Mouse (Mus musculus) MEL (cell line): ENCODE measurements around the gene Igfbp1. TPM values are rescaled to one million over a fixed set of nuclear protein-coding genes. Genes with fewer than 3 reads are reported as not detected.

Experiments used
- DNase-seq: peaks from one replicate; pipeline ENCODE4 v3.0.0; 2011; ENCODE audit warnings: low read depth, low spot score
- H3K27ac ChIP-seq: 2 replicates; pipeline ENCODE4 v1.5.1; 2012; ENCODE audit warnings: low read depth, mild to moderate bottlenecking, control low read depth, low read length, moderate library complexity; ENCODE audit not compliant: control insufficient read depth
- H3K27me3 ChIP-seq, 2 experiments: fragments of 150-350 bp in 1 of 2; sonication (generic) in 1 of 2; 2 replicates each; pipeline ENCODE4 v1.6.1; 2012; ENCODE audit warnings: low read length in 2 of 2, mild to moderate bottlenecking in 2 of 2, improper control_type of control experiment in 1 of 2, moderate library complexity in 1 of 2; ENCODE audit not compliant: insufficient read depth in 2 of 2, control insufficient read depth in 1 of 2
- H3K36me3 ChIP-seq, 2 experiments: 2 replicates each; pipeline ENCODE4 v1.6.1; 2012 to 2014; ENCODE audit warnings: low read length in 2 of 2, improper control_type of control experiment in 1 of 2, inconsistent platforms in 1 of 2, mild to moderate bottlenecking in 1 of 2; ENCODE audit not compliant: insufficient read depth in 2 of 2, control insufficient read depth in 1 of 2
- H3K4me1 ChIP-seq, 2 experiments: fragments of 150-350 bp in 1 of 2; sonication (generic) in 1 of 2; 2 replicates each; pipeline ENCODE4 v1.6.1; 2012; ENCODE audit warnings: low read length in 2 of 2, improper control_type of control experiment in 1 of 2, mild to moderate bottlenecking in 1 of 2; ENCODE audit not compliant: insufficient read depth in 2 of 2, control insufficient read depth in 1 of 2
- H3K4me3 ChIP-seq, 2 experiments: fragments of 150-350 bp in 1 of 2; sonication (generic) in 1 of 2; 2 replicates each; pipeline ENCODE4 v1.5.1; 2012; ENCODE audit warnings: low read depth in 2 of 2, low read length in 2 of 2, mild to moderate bottlenecking in 2 of 2, moderate library complexity in 2 of 2, control low read depth in 1 of 2, improper control_type of control experiment in 1 of 2; ENCODE audit not compliant: control insufficient read depth in 1 of 2, insufficient read depth in 1 of 2
- H3K79me2 ChIP-seq: 2 replicates; pipeline ENCODE4 v1.6.1; 2012; ENCODE audit warnings: mild to moderate bottlenecking, low read length, moderate library complexity; ENCODE audit not compliant: control insufficient read depth, poor library complexity, insufficient read depth
- H3K9ac ChIP-seq: 2 replicates; pipeline ENCODE4 v1.6.1; 2012; ENCODE audit warnings: low read depth, mild to moderate bottlenecking, control low read depth, low read length, moderate library complexity; ENCODE audit not compliant: control insufficient read depth, poor library complexity, severe bottlenecking
- H3K9me3 ChIP-seq: fragments of 150-350 bp; sonication (generic); replicated peaks from 2 replicates; pipeline ENCODE4 v1.6.1; 2012; ENCODE audit warnings: mild to moderate bottlenecking, low read length, improper control_type of control experiment, moderate library complexity; ENCODE audit not compliant: insufficient read depth
- CHD1 ChIP-seq: IDR thresholded peaks from 2 replicates; pipeline ENCODE4 v1.6.1; 2012; ENCODE audit warnings: low read depth, mild to moderate bottlenecking, inconsistent platforms, low read length, improper control_type of control experiment
- CTCF ChIP-seq, 3 experiments: IDR thresholded peaks in 2 of 3; conservative IDR thresholded peaks in 1 of 3; 2 replicates each; pipeline ENCODE4 v1.5.1; 2011 to 2012; ENCODE audit warnings: low read length in 3 of 3, low read depth in 2 of 3, mild to moderate bottlenecking in 2 of 3, improper control_type of control experiment in 1 of 3, inconsistent platforms in 1 of 3, mixed read lengths in 1 of 3, moderate library complexity in 1 of 3; ENCODE audit not compliant: control insufficient read depth in 1 of 3, insufficient read depth in 1 of 3, poor library complexity in 1 of 3, severe bottlenecking in 1 of 3
- ELF1 ChIP-seq: IDR thresholded peaks from 2 replicates; pipeline ENCODE4 v1.6.1; 2014; ENCODE audit warnings: low read depth, mild to moderate bottlenecking, inconsistent platforms, low read length, improper control_type of control experiment, moderate library complexity
- EP300 ChIP-seq, 2 experiments: IDR thresholded peaks; 2 replicates each; pipeline ENCODE4 v1.6.1; 2011; ENCODE audit warnings: improper control_type of control experiment in 2 of 2, low read length in 2 of 2, low read depth in 1 of 2, mild to moderate bottlenecking in 1 of 2
- ETS1 ChIP-seq: IDR thresholded peaks from 2 replicates; pipeline ENCODE4 v1.6.1; 2012; ENCODE audit warnings: low read depth, mild to moderate bottlenecking, inconsistent platforms, low read length, improper control_type of control experiment, moderate library complexity
- GABPA ChIP-seq: IDR thresholded peaks from 2 replicates; pipeline ENCODE4 v1.6.1; 2012; ENCODE audit warnings: low read depth, mild to moderate bottlenecking, inconsistent platforms, low read length, improper control_type of control experiment, moderate library complexity
- JUND ChIP-seq: IDR thresholded peaks from 2 replicates; pipeline ENCODE4 v1.6.1; 2011; ENCODE audit warnings: low read depth, mild to moderate bottlenecking, improper control_type of control experiment, low read length
- MAX ChIP-seq: IDR thresholded peaks from 2 replicates; pipeline ENCODE4 v1.6.1; 2011; ENCODE audit warnings: low read length, improper control_type of control experiment
- MAZ ChIP-seq: IDR thresholded peaks from 2 replicates; pipeline ENCODE4 v1.6.1; 2012; ENCODE audit warnings: low read depth, mild to moderate bottlenecking, inconsistent platforms, low read length, improper control_type of control experiment
- MEF2A ChIP-seq: IDR thresholded peaks from 2 replicates; pipeline ENCODE4 v1.6.1; 2014; ENCODE audit warnings: low read depth, mild to moderate bottlenecking, inconsistent platforms, low read length, improper control_type of control experiment; ENCODE audit not compliant: poor library complexity, insufficient replicate concordance, severe bottlenecking; ENCODE audit errors: extremely low read depth
- MXI1 ChIP-seq: IDR thresholded peaks from 2 replicates; pipeline ENCODE4 v1.6.1; 2011; ENCODE audit warnings: mild to moderate bottlenecking, low read depth, low read length, improper control_type of control experiment
- MYB ChIP-seq: IDR thresholded peaks from 2 replicates; pipeline ENCODE4 v1.6.1; 2011; ENCODE audit warnings: mild to moderate bottlenecking, low read depth, low read length, improper control_type of control experiment
- NELFE ChIP-seq: IDR thresholded peaks from 2 replicates; pipeline ENCODE4 v1.6.1; 2011; ENCODE audit warnings: low read depth, low read length, improper control_type of control experiment
- NRF1 ChIP-seq: IDR thresholded peaks from 2 replicates; pipeline ENCODE4 v1.6.1; 2014; ENCODE audit warnings: low read depth, mild to moderate bottlenecking, inconsistent platforms, low read length, improper control_type of control experiment, moderate library complexity; ENCODE audit not compliant: poor library complexity, insufficient read depth, severe bottlenecking
- POLR2AphosphoS2 ChIP-seq: IDR thresholded peaks from 2 replicates; pipeline ENCODE4 v1.6.1; 2011; ENCODE audit warnings: low read length, improper control_type of control experiment
- RAD21 ChIP-seq: IDR thresholded peaks from 2 replicates; pipeline ENCODE4 v1.6.1; 2011; ENCODE audit warnings: mild to moderate bottlenecking, low read depth, low read length, improper control_type of control experiment
- SIN3A ChIP-seq: IDR thresholded peaks from 2 replicates; pipeline ENCODE4 v1.6.1; 2012; ENCODE audit warnings: low read length, improper control_type of control experiment, inconsistent platforms
- SMC3 ChIP-seq: IDR thresholded peaks from 2 replicates; pipeline ENCODE4 v1.6.1; 2011; ENCODE audit warnings: low read depth, low read length, improper control_type of control experiment
- UBTF ChIP-seq: IDR thresholded peaks from 2 replicates; pipeline ENCODE4 v1.6.1; 2012; ENCODE audit warnings: low read depth, mild to moderate bottlenecking, inconsistent platforms, low read length, improper control_type of control experiment, moderate library complexity, borderline replicate concordance; ENCODE audit not compliant: insufficient read depth
- USF1 ChIP-seq: IDR thresholded peaks from 2 replicates; pipeline ENCODE4 v1.6.1; 2014; ENCODE audit warnings: low read depth, mild to moderate bottlenecking, inconsistent platforms, low read length, improper control_type of control experiment, moderate library complexity
- polyA plus RNA-seq, 2 experiments: library from polyadenylated mRNA; stranded (reverse) in 1 of 2; unstranded in 1 of 2; fragments of >175 nt in 1 of 2; fragments of >200 nt in 1 of 2; gene quantifications; 2 replicates each; pipeline versions ENCODE4 v1.2.1 to v1.2.4; 2012; ENCODE audit warnings: low replicate concordance in 2 of 2, low read depth in 1 of 2; ENCODE audit not compliant: insufficient read length in 2 of 2, insufficient read depth in 1 of 2, missing spikeins in 1 of 2
- total RNA-seq: library from RNA; depleted of rRNA; stranded (reverse); fragments of 300-350 nt; gene quantifications from 2 replicates; pipeline ENCODE4 v1.2.3, GENCODE M21; 2012

The Igfbp1 gene
- total and polyA plus RNA-seq, 3 experiments: not detected

DNA sequence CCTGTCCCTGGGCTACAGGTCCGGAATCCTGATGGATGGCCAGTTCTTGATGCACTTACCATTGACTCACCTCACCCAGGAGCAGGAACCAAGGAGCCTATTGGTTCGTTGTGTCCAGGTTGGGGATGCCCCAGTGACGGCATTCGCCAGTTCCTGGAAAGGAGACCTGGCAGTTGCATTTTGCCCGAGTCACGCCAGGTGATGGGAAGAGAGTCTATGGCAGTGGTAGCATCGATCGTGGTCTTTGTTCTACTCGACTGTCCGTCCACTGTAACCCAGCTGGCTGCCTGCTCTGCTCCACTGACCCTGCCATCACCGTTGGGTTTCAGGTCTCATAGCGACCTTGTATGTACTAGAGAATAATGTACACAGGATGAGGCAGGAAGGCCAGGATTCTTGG lies 45.2 kb upstream of the Igfbp1 start:
- Histone ChIP-seq H3K79me2 (no peaks in the 10 kb centered on the region), H3K27ac (no peak overlapping the region), H3K4me1 (no peaks in the 10 kb centered on the region), H3K9ac (no peak overlapping the region), H3K36me3 (no peaks in the 10 kb centered on the region), H3K27me3 (no peaks in the 10 kb centered on the region), H3K9me3 (no peaks in the 10 kb centered on the region), H3K4me3 (no peak overlapping the region)
- TF ChIP-seq SIN3A (no peak), RAD21 (no peak), SMC3 (no peak), MAZ (no peak)
- DNase-seq: no peak

- no peaks in the 10 kb centered on the region for H3K9me3 ChIP-seq
- H3K4me1 ChIP-seq: no peaks in the 10 kb centered on the region
- no peak overlapping the region for H3K27ac ChIP-seq
- no peaks in the 10 kb centered on the region for H3K79me2 ChIP-seq
- TF ChIP-seq MAX (no peak), NELFE (no peak), UBTF (no peak), POLR2AphosphoS2 (no peak), MYB (no peak), MXI1 (no peak), ETS1 (no peak), MAZ (no peak), ELF1 (no peak), NRF1 (no peak), EP300 (IDR thresholded peaks at IDR 0.05; ENCODE audit: low read depth in 1 of 2, low read length in 2 of 2) (no peak), CTCF (IDR thresholded peaks at IDR 0.05 in 2 of 3, conservative IDR thresholded peaks at IDR 0.05 in 1 of 3; ENCODE audit: control insufficient read depth in 1 of 3, insufficient read depth in 1 of 3, low read depth in 2 of 3, low read length in 3 of 3, poor library complexity in 1 of 3, severe bottlenecking in 1 of 3) (no peak), MEF2A (no peak), JUND (no peak), CHD1 (no peak), GABPA (no peak), SMC3 (no peak), USF1 (no peak)
- DNase-seq: no peak
- H3K9ac ChIP-seq: no peak overlapping the region
- no peak overlapping the region for H3K4me3 ChIP-seq
- no peaks in the 10 kb centered on the region for H3K27me3 ChIP-seq
- no peaks in the 10 kb centered on the region for H3K36me3 ChIP-seq
Measured at GRCm38 (mm10) chr11:7153081-7153480, 44.5 kb upstream of the Igfbp1 start.
